Mouse (Mus musculus): ENCODE results near the gene Rnf183.

DNA sequence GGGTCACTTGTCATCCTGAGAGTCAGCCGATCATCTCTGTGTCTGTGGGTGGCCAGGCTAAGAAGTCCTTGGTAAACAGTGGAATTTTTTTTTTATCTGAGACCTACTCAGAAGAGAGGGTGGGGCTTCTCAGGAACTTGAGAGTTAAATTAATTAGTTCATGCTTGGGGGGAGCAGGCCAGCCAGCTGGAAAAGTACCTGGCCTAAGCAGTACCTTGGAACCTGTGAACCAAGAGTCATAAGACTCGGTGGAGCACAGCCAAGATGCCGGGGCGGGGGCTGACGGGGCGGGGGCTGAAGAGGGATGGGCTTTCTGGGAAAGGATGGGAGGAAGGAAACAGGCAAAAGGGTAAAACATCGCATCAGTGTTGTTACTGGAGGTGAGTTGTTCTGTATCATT lies 2.8 kb upstream of the Rnf183 start:
- TF ChIP-seq CTCF (IDR thresholded peaks at IDR 0.05; ENCODE audit: low read depth) (no peak), EP300 (IDR thresholded peaks at IDR 0.05; ENCODE audit: low read depth) (no peak)
